8 mouse cellular contexts compared by ENCODE assay signal in the genomic region with DNA sequence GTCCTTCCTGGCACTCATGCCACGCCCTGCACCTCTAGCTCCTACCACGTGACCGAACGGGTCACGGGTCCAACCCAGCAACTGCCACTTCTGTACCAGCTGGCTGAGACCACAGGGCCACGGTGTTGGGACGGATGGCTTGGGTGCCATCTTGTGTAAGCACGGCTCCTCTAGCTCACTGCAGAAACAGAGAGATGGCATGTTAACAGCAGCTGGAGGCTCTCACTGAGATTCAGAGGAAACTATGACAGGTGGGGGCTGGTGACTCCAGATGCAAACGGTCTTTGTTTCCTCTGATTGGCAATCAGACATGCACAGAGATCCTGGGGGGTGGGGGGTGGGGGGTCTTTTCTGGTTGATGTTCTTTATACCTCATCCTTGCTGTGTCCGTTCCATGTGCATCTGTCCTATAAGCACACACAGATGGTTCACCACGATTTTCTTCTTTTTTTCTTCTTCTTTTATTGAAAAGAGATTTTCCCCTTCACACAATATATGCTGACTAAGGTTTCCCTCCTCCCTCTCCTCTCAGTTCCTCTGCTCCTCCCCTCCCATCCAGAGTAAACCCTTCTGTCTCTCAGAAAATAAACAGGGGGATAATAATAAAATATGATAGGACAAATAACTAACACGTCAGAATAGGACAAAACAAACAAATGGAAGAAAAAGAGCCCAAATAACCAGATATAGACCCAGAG. TPM values are rescaled to one million over a fixed set of nuclear protein-coding genes. Genes with fewer than 3 reads are reported as not detected.
DNase-seq lines count a peak whose midpoint lies in the region; ATAC-seq and TF ChIP-seq lines count a peak whose summit lies in the region.

No protein-coding gene starts in this region.

- 75% methylated on average over 12 of the region's 12 CpGs for WGBS in forebrain, embryonic 13.5 days
- 79% methylated on average over 12 of the region's 12 CpGs for WGBS in forebrain, embryonic 11.5 days
- WGBS in midbrain, embryonic 13.5 days = 74% methylated on average over 12 of the region's 12 CpGs
- WGBS in midbrain, postnatal 0 days = 77% methylated on average over 12 of the region's 12 CpGs

- no peak for DNase-seq in forebrain, embryonic 11.5 days (ENCODE audit: low spot score)
- no peak for DNase-seq in midbrain, postnatal 0 days (ENCODE audit: low spot score)
- DNase-seq in thymus, postnatal 25 days = peak; percentile 74
- DNase-seq in heart, adult 11 months = no peak
- DNase-seq in right cerebral cortex, adult 18-20 months = no peak

- peak; percentile 68 for ATAC-seq in forebrain, embryonic 13.5 days
- ATAC-seq in forebrain, embryonic 11.5 days (replicated peaks; ENCODE audit: low FRiP score) = no peak
- peak; percentile 53; the same call in 1 of the 2 replicates for ATAC-seq in midbrain, embryonic 13.5 days
- no peak for ATAC-seq in midbrain, postnatal 0 days (ENCODE audit: low FRiP score)
- peak; percentile 53 for ATAC-seq in megakaryocyte progenitor cell, adult 5-6 weeks (replicated peaks; ENCODE audit: poor library complexity)

- no peaks in the 10 kb centered on the region for H3K9me3 ChIP-seq in forebrain, embryonic 13.5 days (replicated peaks)
- no peaks in the 10 kb centered on the region for H3K9me3 ChIP-seq in forebrain, embryonic 11.5 days (ENCODE audit: control insufficient read depth, low read length)
- H3K9me3 ChIP-seq in midbrain, embryonic 13.5 days = no peaks in the 10 kb centered on the region
- no peaks in the 10 kb centered on the region for H3K9me3 ChIP-seq in midbrain, postnatal 0 days (ENCODE audit: low read length)

- H3K4me1 ChIP-seq in forebrain, embryonic 13.5 days = peaks cover 9% of the 10 kb centered on the region
- H3K4me1 ChIP-seq in forebrain, embryonic 11.5 days (replicated peaks; ENCODE audit: control insufficient read depth, insufficient read depth, low read length) = no peaks in the 10 kb centered on the region
- H3K4me1 ChIP-seq in midbrain, embryonic 13.5 days (replicated peaks) = peaks cover 19% of the 10 kb centered on the region
- H3K4me1 ChIP-seq in midbrain, postnatal 0 days (ENCODE audit: insufficient read depth, low read length) = no peaks in the 10 kb centered on the region; the same call in 1 of the 2 replicates

- no peak overlapping the region for H3K4me3 ChIP-seq in forebrain, embryonic 13.5 days
- H3K4me3 ChIP-seq in forebrain, embryonic 11.5 days (ENCODE audit: low read depth, low read length) = no peak overlapping the region
- no peak overlapping the region for H3K4me3 ChIP-seq in midbrain, embryonic 13.5 days (replicated peaks)
- H3K4me3 ChIP-seq in midbrain, postnatal 0 days (ENCODE audit: low read depth, low read length) = no peak overlapping the region

- no peak for TF ChIP-seq CTCF in midbrain, postnatal 0 days (IDR thresholded peaks at IDR 0.05)

- no peak overlapping the region for H3K4me2 ChIP-seq in forebrain, embryonic 13.5 days
- H3K4me2 ChIP-seq in forebrain, embryonic 11.5 days (ENCODE audit: low read depth, low read length, severe bottlenecking) = no peak overlapping the region
- no peak overlapping the region for H3K4me2 ChIP-seq in midbrain, embryonic 13.5 days (replicated peaks)
- H3K4me2 ChIP-seq in midbrain, postnatal 0 days (ENCODE audit: low read depth, low read length, poor library complexity, severe bottlenecking) = no peak overlapping the region

- H3K27ac ChIP-seq in forebrain, embryonic 13.5 days = peak overlapping the region; percentile 49
- H3K27ac ChIP-seq in forebrain, embryonic 11.5 days (ENCODE audit: low read depth, low read length) = no peak overlapping the region
- no peak overlapping the region for H3K27ac ChIP-seq in midbrain, embryonic 13.5 days
- no peak overlapping the region for H3K27ac ChIP-seq in midbrain, postnatal 0 days (ENCODE audit: low read depth, low read length)

- H3K36me3 ChIP-seq in forebrain, embryonic 13.5 days (ENCODE audit: poor library complexity, severe bottlenecking) = 0 out of 2 replicates have a peak, but pooled peaks cover 4% of the 10 kb centered on the region
- no peaks in the 10 kb centered on the region for H3K36me3 ChIP-seq in forebrain, embryonic 11.5 days (ENCODE audit: control insufficient read depth, insufficient read depth, low read length)
- H3K36me3 ChIP-seq in midbrain, embryonic 13.5 days = no peaks in the 10 kb centered on the region
- no peaks in the 10 kb centered on the region for H3K36me3 ChIP-seq in midbrain, postnatal 0 days (ENCODE audit: insufficient read depth, low read length)

- no peak overlapping the region for H3K9ac ChIP-seq in forebrain, embryonic 13.5 days
- no peak overlapping the region for H3K9ac ChIP-seq in forebrain, embryonic 11.5 days (ENCODE audit: low read length)
- H3K9ac ChIP-seq in midbrain, embryonic 13.5 days (replicated peaks) = no peak overlapping the region
- no peak overlapping the region for H3K9ac ChIP-seq in midbrain, postnatal 0 days (replicated peaks; ENCODE audit: low read length, poor library complexity, severe bottlenecking)

- H3K27me3 ChIP-seq in forebrain, embryonic 13.5 days = no peaks in the 10 kb centered on the region
- no peaks in the 10 kb centered on the region for H3K27me3 ChIP-seq in forebrain, embryonic 11.5 days (ENCODE audit: control insufficient read depth, insufficient read depth, low read length)
- H3K27me3 ChIP-seq in midbrain, embryonic 13.5 days = no peaks in the 10 kb centered on the region
- H3K27me3 ChIP-seq in midbrain, postnatal 0 days (ENCODE audit: insufficient read depth, low read length) = no peaks in the 10 kb centered on the region

RNA-seq across cellular contexts. Expression of gene Lrch1, which starts 25.5 kb away (rescaled TPM):
- 7.9 and 8.3 TPM in 2 replicates for polyA plus RNA-seq in forebrain, embryonic 13.5 days (2015; fragmentation: Nextera tagmentation; extraction: Ambion mirVana)
- 7.6 and 8.5 TPM in 2 replicates for polyA plus RNA-seq in forebrain, embryonic 11.5 days (2014; fragmentation: Nextera tagmentation; extraction: Ambion mirVana)
- polyA plus RNA-seq in midbrain, embryonic 13.5 days (2015; fragmentation: Nextera tagmentation; extraction: Ambion mirVana) = 9.7 and 10.0 TPM in 2 replicates
- 21.7 and 22.3 TPM in 2 replicates for total RNA-seq in midbrain, postnatal 0 days (2014; rRNA removed)
- polyA plus RNA-seq in midbrain, postnatal 0 days (2015; fragmentation: Nextera tagmentation; extraction: Ambion mirVana) = 15.7 and 22.4 TPM in 2 replicates
- total RNA-seq in megakaryocyte progenitor cell, adult 5-6 weeks (2015) = 12.1 and 14.3 TPM in 2 replicates
- 9.3 and 11.3 TPM in 2 replicates for total RNA-seq in megakaryocyte progenitor cell, adult 5-6 weeks (2017)

Comparison
In these comparisons a context has a peak if more than half of its experiments do, and no peak if none do; other contexts are left out.
1. ATAC-seq: peak in forebrain, embryonic 13.5 days (single experiment), midbrain, embryonic 13.5 days (single experiment) and megakaryocyte progenitor cell, adult 5-6 weeks (single experiment); none in forebrain, embryonic 11.5 days (single experiment) and midbrain, postnatal 0 days (single experiment).